Mouse (Mus musculus) induced T-regulatory cell, adult 2 months (primary cell): ENCODE results near the gene Arid3a.

Experiments
- DNase-seq: peaks from one replicate; pipeline ENCODE4 v3.0.0-alpha.2; 2012; ENCODE audit warnings: low read depth

Gene Arid3a

GRCm38 (mm10) chr10:79946752-79947322 is 20.0 kb downstream of the Arid3a start:
- DNase-seq, result no peak

- DNase-seq, result no peak
Observed at GRCm38 (mm10) chr10:79947502-79947901, 20.7 kb downstream of the Arid3a start.

- no peak for DNase-seq
Observed at GRCm38 (mm10) chr10:79949873-79950272, 23.0 kb downstream of the Arid3a start.

- DNase-seq, result no peak
Observed at GRCm38 (mm10) chr10:79950661-79951060, 23.8 kb downstream of the Arid3a start.

- peak; percentile 57 for DNase-seq
Observed at GRCm38 (mm10) chr10:79953946-79954345, 27.1 kb downstream of the Arid3a start.

GRCm38 (mm10) chr10:79955691-79956090 is 28.8 kb downstream of the Arid3a start:
- no peak for DNase-seq

GRCm38 (mm10) chr10:79956643-79957154 is 29.9 kb downstream of the Arid3a start:
- no peak for DNase-seq

- peak; percentile 88 for DNase-seq
Observed at GRCm38 (mm10) chr10:79958140-79958816, 31.4 kb downstream of the Arid3a start.

- DNase-seq, result peak; percentile 83
Observed at GRCm38 (mm10) chr10:79959412-79959811, 32.6 kb downstream of the Arid3a start.

- DNase-seq, result peak; percentile 100
Observed at GRCm38 (mm10) chr10:79959847-79960601, 33.2 kb downstream of the Arid3a start, which contains the start of gene Wdr18. Gene Wdr18 (plus strand): TSS chr10:79960152.

- DNase-seq, result no peak
Observed at GRCm38 (mm10) chr10:79960671-79961294, 33.9 kb downstream of the Arid3a start.

GRCm38 (mm10) chr10:79964727-79965126 is 37.9 kb downstream of the Arid3a start:
- no peak for DNase-seq

GRCm38 (mm10) chr10:79965325-79965724 is 38.5 kb downstream of the Arid3a start:
- DNase-seq, result no peak

GRCm38 (mm10) chr10:79966886-79967400 is 40.1 kb downstream of the Arid3a start:
- DNase-seq, result no peak

GRCm38 (mm10) chr10:79968181-79968580 is 41.3 kb downstream of the Arid3a start:
- no peak for DNase-seq

- DNase-seq, result no peak
Observed at GRCm38 (mm10) chr10:79969124-79969568, 42.3 kb downstream of the Arid3a start.

GRCm38 (mm10) chr10:79970415-79971182 is 43.8 kb downstream of the Arid3a start, which contains the start of gene Grin3b:
Gene Grin3b (plus strand): TSS chr10:79970715.
- no peak for DNase-seq

- no peak for DNase-seq
Observed at GRCm38 (mm10) chr10:79971183-79971497, 44.3 kb downstream of the Arid3a start.

- DNase-seq, result no peak
Observed at GRCm38 (mm10) chr10:79972831-79973230, 46.0 kb downstream of the Arid3a start.

GRCm38 (mm10) chr10:79974087-79974486 is 47.2 kb downstream of the Arid3a start:
- DNase-seq, result no peak

- DNase-seq, result no peak
Observed at GRCm38 (mm10) chr10:79974668-79975067, 47.8 kb downstream of the Arid3a start.
